Mouse (Mus musculus) CH12.LX (cell line): ENCODE results near the gene Adamts7.

Experiments used
- CHD1 ChIP-seq: IDR thresholded peaks from 2 replicates; pipeline ENCODE4 v1.6.1; 2012; ENCODE audit warnings: low read depth, low read length, improper control_type of control experiment, inconsistent platforms
- E2F4 ChIP-seq: IDR thresholded peaks from 2 replicates; pipeline ENCODE4 v1.6.1; 2011; ENCODE audit warnings: low read depth, low read length, improper control_type of control experiment; ENCODE audit not compliant: insufficient replicate concordance
- EP300 ChIP-seq: IDR thresholded peaks from 2 replicates; pipeline ENCODE4 v1.6.1; 2011; ENCODE audit warnings: low read length, improper control_type of control experiment
- ETS1 ChIP-seq: conservative IDR thresholded peaks from 2 replicates; pipeline ENCODE4 v1.6.1; 2012; ENCODE audit warnings: low read depth, mild to moderate bottlenecking, inconsistent platforms, low read length, improper control_type of control experiment, moderate library complexity
- MAFK ChIP-seq: IDR thresholded peaks from 2 replicates; pipeline ENCODE4 v1.6.1; 2011; ENCODE audit warnings: low read length, improper control_type of control experiment; ENCODE audit not compliant: insufficient replicate concordance
- NELFE ChIP-seq: IDR thresholded peaks from 2 replicates; pipeline ENCODE4 v1.6.1; 2011; ENCODE audit warnings: low read depth, low read length, improper control_type of control experiment
- NRF1 ChIP-seq: IDR thresholded peaks from 2 replicates; pipeline ENCODE4 v1.6.1; 2014; ENCODE audit warnings: low read depth, mild to moderate bottlenecking, inconsistent platforms, low read length, improper control_type of control experiment, moderate library complexity
- PAX5 ChIP-seq: IDR thresholded peaks from 2 replicates; pipeline ENCODE4 v1.6.1; 2012; ENCODE audit warnings: low read length, inconsistent platforms, mixed read lengths
- POLR2A ChIP-seq: IDR thresholded peaks from 2 replicates; pipeline ENCODE4 v1.6.1; 2011; ENCODE audit warnings: low read depth, mild to moderate bottlenecking, improper control_type of control experiment, low read length
- RAD21 ChIP-seq: IDR thresholded peaks from 2 replicates; pipeline ENCODE4 v1.6.1; 2011; ENCODE audit warnings: low read depth, mild to moderate bottlenecking, low read length, improper control_type of control experiment, moderate library complexity
- SIN3A ChIP-seq: IDR thresholded peaks from 2 replicates; pipeline ENCODE4 v1.6.1; 2012; ENCODE audit warnings: low read length, improper control_type of control experiment, inconsistent platforms
- TCF12 ChIP-seq: IDR thresholded peaks from 2 replicates; pipeline ENCODE4 v1.6.1; 2014; ENCODE audit warnings: low read depth, mild to moderate bottlenecking, inconsistent platforms, low read length, improper control_type of control experiment
- ZC3H11A ChIP-seq: IDR thresholded peaks from 2 replicates; pipeline ENCODE4 v1.6.1; 2012; ENCODE audit warnings: low read depth, mild to moderate bottlenecking, inconsistent platforms, low read length, improper control_type of control experiment

GRCm38 (mm10) chr9:90250141-90250775 lies 87.4 kb downstream of the Adamts7 start:
- TF ChIP-seq ZC3H11A (no peak), ETS1 (no peak), NRF1 (no peak), RAD21 (no peak), E2F4 (no peak), POLR2A (no peak), CHD1 (no peak), EP300 (no peak), TCF12 (no peak), MAFK (no peak), PAX5 (no peak), NELFE (no peak), SIN3A (no peak)
